Comparison of ENCODE assay signal across 1 mouse cellular context in genomic region chr13:49190876-49191672, GRCm38 (mm10).
TF ChIP-seq lines count a peak whose summit lies in the region.

No protein-coding gene starts in this region.

TF ChIP-seq in CH12.LX, 34 proteins besides CTCF, POLR2A, EP300 and RAD21:
- TF ChIP-seq GABPA (IDR thresholded peaks at IDR 0.05; ENCODE audit: insufficient replicate concordance, low read depth, low read length) (no peak), ETS1 (conservative IDR thresholded peaks at IDR 0.05; ENCODE audit: low read depth, low read length) (peak; percentile 32; the same call in 1 of the 2 replicates)
TF ChIP-seq in CH12.LX: peak in this region for 1.
